Mouse (Mus musculus): ENCODE data around the gene Foxn3.

The Foxn3 gene

DNA sequence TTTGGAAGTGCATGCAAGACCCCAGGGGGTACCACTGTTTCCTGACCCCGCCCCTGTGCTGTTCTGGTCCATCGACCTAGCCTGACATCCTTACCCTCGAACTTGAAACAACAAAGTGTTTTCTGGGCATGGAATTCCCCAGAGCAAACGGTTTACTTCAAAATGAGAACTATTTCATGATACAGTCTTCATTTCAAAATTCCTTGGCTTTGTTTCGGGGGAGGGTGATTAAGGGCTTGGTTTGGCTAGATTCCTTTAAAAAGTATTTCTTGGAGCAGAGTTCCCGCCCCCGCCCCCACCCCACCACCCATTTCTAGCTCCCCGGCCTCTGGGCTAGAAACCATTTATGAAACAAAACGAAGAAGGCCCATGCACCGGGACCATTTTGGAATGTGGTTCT, 303.2 kb downstream of the Foxn3 start:
- DNase-seq (ENCODE audit: low spot score in 2 of 2): no peak

DNA sequence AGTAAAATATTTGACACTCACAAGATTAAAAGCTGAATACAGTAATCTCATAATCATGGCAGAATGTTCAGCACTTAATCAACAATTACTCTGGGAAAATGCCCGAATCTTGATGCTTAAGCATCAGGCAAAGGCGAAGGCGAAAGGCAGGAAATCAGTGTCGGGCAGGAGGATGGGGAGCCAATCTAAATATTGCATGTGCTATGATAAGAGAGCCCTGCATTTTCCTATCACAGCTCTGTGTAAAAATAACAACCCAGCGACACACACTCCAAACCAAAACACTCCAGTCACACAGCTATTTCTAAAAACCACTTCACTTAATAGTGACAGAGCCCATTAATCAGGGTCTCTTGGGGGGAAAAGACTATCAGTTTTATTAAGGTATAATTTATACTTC, 305.8 kb downstream of the Foxn3 start:
- DNase-seq (ENCODE audit: low spot score in 2 of 2): no peak

DNA sequence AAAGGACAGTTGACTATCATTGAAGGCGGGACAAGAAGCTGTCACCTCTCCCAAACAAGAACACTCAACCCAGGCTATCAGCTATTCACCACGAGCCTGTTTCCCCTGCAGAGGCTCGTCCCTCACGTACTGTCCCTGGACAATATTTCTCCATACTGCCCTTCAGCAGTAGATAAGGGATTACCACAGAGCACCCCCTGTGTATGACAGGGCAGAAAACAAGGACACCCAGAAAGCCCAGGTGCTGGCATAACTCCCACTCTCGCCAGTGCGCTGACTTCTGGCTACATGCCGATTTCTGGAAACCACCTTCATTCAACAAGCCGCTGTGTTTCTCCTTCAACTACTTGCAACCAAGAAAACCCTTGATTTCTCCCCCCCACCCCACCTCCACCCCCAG, 306.4 kb downstream of the Foxn3 start:
- no peak for DNase-seq (ENCODE audit: low spot score in 2 of 2)

DNA sequence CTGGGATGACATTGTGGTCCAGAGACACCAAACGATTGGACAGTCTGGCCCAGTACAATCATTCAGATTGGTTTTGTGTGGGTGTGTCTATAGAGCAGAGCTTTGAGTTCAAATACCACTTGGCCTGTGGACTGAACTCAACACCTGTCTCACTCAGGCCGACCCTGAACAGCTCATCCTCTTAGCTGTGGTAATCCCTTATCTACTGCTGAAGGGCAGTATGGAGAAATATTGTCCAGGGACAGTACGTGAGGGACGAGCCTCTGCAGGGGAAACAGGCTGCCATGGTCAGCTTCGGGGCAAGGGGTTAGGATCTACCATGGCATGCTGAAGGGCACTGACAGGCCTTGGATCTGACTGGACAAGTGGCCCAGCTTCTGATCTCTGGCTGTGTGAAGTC, 306.9 kb downstream of the Foxn3 start:
- no peak for DNase-seq (ENCODE audit: low spot score in 2 of 2)

DNA sequence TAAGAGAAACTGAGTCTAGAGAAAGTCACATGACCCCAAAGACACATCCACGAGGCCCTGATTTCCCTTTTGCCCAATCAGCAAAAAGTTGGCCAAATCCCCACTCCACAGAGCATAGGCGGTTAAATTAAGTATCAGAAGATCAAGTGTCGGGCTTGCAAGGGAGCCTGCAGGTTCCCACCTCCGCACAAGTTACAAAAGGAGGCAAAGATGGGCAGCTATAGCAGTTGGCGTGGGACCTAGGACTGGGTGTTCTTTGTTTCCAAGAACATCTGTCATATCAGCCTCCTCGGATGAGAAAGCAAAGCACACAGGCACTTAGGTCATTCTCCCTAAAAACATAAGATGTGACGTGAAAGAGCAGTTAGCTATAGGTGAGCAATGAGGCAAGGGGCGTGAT, 308.9 kb downstream of the Foxn3 start:
- DNase-seq (ENCODE audit: low spot score in 2 of 2): no peak

DNA sequence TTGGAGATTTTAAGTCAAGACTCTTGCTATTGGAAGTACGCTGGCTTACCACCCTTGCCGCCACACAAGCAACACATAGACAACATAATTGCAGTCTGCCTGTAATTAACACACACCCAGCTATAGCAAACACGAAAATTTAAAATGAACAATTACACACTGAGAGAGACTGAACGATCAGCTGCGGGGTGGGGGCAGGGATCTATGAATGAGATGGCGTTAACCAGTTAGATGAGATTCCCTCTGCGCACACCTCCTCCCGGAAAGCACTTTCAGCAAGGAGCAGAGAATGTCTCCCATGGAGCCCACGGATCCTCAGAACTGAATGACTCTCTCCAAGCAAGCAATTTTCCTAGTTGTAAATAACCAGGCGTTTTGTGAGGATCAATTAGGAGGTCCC, 309.8 kb downstream of the Foxn3 start:
- no peak for DNase-seq (ENCODE audit: low spot score in 2 of 2)

DNA sequence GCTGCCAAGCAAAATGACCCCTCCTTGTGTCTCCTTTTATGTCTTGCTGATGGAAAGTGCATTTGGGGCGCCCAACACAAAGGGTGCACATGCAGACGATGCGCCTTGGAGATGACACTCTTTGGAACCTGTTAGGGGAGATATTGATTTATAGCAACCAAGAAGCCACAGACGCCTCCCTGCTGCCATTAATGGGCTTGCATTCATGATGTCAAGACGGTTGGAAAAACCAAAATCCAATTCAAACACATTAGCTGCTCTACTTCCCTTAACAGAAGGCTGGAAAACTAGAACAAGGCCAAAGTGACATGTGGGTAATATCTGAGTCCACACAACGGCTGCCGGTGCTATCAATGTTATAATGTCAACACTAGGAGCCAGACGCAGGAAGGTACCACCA, 314.8 kb downstream of the Foxn3 start:
- DNase-seq (ENCODE audit: low spot score in 2 of 2): no peak

DNA sequence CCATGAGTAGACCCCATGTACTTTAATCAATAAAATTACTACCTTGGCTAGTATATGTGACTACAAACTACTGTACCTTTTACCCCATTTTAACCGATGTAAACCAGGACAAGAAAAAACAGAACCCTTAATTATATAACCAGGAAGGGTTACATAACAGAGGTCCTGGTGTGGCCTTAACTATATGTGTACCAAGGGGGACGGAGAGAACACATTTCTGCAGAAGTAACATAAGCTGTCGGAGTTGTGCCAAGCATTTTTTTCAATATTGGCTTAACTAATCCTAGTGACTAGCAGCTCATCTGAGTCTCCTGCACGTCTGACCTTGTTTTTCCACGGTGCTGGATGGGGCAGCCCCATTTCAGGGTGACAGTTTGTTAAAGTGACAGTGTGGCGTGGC, 315.4 kb downstream of the Foxn3 start:
- no peak for DNase-seq (ENCODE audit: low spot score in 2 of 2)

DNA sequence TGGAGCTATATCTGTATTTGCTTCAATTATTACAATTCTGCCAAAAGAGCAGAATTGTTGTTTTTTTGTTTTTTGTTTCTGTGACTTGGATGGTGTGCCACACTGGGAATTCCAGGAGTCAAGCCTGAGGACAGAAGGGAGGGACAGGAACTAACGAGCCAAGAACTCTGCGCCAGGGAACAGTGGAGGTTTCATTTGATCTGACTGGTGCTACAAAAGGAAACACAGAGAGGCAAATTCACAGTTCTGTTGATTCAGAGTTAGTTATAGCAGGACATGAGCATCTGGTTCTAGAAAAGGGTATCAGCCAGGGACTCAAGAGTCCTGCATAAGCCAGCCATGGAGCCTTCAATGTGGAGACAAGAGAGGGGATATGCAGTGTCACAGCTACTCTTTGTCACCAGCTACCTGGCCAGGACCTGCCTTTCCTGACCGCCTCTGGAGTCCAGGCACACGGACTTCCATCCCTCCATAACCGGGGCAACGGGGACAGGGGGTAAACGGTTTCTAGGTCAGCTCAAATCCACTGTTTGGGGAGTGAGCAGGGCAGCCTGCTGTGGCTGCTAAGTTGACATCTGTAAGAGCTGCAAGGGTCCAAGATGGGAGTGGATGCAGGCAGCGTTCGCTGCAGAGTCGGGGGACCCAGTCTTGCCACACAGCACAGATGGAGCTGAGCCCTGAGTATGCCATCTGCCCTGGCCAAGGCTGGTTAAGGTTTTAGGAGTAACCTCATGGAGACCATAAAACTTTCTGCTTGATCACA, 316.2 kb downstream of the Foxn3 start:
- DNase-seq (ENCODE audit: low spot score in 2 of 2): no peak

DNA sequence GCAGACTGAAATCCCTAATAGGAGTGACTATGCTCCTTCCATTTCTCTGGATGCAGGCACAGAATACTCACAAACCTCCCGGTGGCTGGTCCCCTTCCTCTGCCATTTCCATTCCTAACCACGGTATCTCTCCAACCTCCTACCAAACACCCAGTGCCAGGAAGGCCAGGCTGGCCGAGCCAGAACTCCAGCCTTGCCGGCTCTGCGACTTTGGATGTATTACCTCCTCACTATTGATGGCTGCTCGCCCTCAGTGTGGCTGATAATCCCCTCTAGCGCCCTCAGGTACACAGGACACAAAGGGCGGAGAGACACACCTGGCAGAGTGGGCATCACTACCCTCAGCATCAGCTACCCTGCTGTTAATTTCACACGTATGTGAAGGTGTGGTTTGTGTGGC, 318.7 kb downstream of the Foxn3 start:
- DNase-seq (ENCODE audit: low spot score in 2 of 2): no peak

DNA sequence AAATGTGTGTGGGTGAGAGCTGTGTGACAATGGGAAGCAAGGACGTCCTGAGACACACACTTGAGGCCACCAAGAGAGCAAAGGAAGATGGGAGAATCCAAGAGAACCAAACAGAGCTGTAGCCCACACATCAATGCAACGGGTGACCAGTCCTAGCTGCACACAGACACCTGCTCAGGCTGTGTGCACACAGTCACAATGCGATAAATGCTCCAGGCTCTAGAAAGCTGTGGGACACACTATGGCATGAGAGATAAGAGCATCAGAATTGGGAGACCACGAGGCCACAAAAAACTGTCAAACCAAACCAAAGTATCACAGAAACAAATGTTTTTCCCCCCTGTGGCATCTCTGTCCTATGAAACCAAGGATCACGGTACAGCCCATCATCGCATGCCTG, 319.1 kb downstream of the Foxn3 start:
- no peak for DNase-seq (ENCODE audit: low spot score in 2 of 2)

DNA sequence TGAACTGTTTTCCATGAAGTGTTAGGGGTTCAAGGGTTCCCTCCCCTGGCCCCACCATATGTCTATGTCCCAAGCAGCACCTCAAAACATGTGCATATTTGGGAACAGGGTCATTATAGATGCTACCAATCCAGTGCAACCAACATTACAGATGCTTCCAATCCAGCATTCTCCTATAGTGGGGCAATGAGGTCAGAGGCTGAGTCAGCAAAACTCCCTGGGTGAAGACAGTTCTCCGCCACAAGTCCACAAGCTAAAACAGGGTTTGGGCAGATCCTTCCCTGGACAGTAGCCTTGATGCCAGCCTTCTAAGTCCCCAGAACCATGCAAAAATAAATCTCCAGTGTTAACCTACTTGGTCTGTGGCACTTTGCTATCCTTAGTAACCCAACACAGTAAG, 320.1 kb downstream of the Foxn3 start:
- no peak for DNase-seq (ENCODE audit: low spot score in 2 of 2)

DNA sequence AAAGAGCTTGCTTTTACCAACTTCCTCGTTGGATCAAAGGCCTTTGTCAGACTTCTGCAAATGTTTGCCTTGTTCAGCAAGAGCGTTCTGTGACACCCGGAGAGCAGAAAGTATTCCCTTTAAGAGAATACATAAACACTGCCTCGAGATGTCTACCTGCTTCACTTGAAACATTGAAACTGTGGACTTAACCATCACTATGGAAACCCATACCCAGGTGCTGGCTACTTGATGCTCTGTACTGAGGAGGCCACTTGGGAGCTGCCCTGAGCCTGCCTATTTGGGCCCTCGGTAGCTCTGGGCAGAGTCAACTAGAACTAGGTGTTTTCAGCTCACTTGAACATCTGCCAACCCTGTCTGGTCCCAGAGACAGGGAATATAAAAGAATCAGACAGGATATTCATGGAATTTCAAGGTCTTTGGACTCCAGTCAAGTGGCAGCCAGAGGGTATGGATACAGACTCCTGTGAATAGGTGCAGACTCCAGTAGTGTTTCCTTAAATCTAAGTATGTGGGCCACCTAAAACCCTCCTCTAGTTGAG, 323.1 kb downstream of the Foxn3 start:
- DNase-seq (ENCODE audit: low spot score in 2 of 2): no peak

DNA sequence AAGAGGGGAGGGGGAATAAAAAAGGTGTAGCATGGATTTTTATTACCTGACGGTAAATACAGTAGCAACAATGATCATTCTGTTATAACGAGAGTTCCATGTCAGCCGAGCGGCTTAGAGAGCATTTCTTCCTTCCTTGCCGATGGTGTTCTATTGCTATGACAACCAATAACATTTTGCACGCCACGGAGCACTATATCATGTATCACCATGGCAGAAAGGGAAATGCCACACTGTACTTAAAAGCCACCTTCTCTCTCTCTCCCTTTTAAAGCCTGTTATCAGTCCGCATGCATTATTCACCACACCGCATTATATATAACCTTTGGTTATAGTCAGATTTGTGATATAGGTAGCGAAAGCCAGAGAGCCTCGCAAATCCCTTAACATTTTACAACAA, 323.6 kb downstream of the Foxn3 start:
- no peak for DNase-seq (ENCODE audit: low spot score in 2 of 2)

DNA sequence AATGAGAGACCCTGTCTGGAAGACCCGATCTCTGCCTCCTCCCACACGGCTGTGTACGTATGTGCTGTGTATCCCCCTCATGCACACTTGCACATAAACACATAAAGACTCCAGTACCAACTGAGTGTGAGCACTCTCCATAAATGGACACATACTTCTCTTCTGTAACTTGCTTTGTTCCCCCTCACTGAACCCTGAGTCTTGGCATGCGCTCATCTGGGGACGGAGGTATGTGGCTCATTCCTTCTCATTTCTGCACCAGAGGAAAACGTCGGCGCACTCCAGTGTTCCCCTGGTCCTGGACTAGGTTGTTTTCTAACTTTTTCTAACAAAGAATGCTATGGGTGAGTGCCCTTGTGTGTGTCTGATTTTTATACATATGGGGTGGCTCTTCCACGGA, 325.9 kb downstream of the Foxn3 start:
- DNase-seq (ENCODE audit: low spot score in 2 of 2): no peak

DNA sequence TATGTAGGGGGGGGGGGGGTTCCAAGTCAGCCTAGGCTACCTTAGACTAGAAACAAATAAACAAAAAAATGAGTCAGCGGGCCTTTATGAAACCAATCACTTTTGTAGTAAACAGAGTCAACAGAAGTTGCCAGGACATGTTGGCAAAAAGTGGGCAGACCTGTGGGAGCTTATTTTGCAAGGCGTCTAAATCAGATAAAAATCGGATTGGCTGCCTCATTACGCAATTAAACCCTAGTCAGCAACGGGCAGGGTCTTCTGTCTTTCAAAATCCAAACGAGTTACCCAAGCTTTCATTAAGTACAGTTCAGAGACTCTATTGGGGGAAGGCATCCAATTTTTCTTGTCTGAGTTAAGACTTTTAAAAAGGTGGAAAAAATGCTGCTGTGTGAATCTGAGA, 329.0 kb downstream of the Foxn3 start:
- DNase-seq (ENCODE audit: low spot score in 2 of 2): no peak

DNA sequence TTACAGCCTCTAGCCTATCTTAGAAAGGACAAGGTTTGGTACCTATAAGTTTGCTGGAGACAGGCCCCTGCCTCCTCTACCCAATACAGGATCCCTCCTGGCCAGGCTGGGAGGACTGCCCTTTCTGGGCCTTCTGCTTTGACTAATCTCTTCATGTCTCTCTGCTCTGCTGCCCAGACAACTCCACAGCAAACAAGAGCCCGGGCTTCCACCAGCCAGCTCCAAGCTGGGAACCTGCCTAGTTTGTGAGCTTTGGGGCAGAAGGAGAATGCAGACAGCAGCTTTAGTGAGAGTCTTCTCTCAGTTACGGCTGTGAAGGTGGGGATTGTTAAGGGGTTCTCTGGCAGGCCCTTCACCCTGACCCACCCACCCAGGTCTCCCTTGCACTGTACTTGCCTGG, 330.0 kb downstream of the Foxn3 start:
- no peak for DNase-seq (ENCODE audit: low spot score in 2 of 2)

DNA sequence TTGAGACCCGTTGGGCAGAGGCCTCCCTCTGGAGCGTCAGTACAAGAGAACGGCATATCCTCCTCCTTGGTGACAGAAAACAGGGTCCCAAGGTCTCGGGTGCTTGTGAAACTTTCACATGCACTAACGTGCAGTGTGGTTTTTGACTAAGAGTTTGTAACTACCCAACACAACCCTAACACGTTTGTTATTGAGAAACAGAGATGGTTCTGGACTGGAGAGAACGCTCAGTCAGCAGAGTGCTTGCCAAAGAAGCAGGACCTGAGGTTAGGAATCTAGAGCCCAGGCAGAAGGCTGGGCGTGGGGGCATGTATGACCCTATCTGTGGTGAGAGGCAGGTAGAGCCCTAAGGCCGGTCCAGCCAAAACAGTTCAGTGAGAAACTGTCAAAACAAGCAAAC, 330.9 kb downstream of the Foxn3 start:
- no peak for DNase-seq (ENCODE audit: low spot score in 2 of 2)

DNA sequence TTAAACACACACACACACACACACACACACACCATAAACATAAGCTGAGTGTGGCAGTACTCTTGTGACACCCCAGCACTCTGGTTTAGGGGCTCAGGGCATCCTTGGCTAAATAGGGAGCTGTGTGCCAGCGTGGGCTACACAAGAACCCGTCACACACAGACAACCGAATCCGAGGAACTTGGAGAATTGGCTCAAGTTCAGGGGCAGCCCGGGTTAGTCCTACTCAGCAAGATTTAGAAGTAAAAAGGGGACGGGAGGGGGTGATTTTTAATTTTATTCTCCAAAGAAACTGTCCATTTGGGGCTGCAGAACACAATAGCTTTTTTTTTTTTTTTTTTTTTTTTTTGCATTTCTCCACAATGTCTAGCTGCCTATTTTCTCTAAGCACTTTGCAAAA, 332.1 kb downstream of the Foxn3 start:
- no peak for DNase-seq (ENCODE audit: low spot score in 2 of 2)

DNA sequence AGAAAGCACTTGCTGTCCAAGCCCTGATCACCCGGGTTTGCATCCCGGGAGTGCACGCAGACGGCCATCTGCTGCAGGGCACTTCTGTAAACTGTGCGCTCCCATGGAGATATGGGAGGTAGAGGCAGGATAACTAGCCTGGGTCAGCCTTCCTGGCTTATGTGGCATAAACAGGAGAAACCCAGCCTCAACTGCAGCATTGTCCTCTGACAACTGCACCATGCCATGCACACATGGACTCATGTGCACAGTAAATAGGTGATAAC, 332.7 kb downstream of the Foxn3 start:
- no peak for DNase-seq (ENCODE audit: low spot score in 2 of 2)

DNA sequence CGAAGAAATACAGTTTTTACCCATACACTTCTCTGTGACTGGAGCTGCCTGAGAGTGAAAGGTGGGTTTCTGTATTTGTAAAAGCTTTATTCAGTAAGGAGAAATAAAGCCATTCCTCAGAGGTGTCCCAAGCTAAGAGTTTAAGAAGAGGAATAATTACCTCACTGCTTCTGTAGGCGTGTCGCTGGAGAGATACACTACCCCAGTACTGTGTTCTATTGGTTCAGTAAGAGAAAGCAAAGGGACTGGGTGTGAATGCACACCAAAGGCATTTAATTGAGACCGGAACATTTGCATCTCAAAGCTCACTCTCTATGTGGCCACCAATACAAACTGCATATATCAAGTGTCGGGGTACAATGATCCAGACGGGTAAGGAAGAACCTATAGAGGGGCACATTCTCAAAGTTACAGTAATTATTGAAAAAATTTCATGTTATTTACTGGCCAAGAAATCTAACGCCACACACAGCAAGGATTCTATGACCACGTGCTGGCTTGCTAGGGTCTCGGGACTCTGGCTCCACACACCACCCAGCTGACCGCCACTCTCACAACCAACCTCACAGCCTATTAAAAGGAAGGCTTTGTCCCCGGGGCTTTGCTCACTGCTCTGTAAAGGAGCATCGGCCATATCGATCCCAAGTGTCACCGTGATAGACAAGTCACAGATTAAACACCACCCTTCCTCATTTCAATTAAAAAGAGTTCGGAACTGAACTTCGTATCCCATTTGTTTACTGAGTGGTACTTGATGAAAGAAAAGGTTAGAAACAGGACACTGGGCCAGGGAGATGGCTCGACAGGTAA, 333.2 kb downstream of the Foxn3 start:
- no peak for DNase-seq (ENCODE audit: low spot score in 2 of 2)

DNA sequence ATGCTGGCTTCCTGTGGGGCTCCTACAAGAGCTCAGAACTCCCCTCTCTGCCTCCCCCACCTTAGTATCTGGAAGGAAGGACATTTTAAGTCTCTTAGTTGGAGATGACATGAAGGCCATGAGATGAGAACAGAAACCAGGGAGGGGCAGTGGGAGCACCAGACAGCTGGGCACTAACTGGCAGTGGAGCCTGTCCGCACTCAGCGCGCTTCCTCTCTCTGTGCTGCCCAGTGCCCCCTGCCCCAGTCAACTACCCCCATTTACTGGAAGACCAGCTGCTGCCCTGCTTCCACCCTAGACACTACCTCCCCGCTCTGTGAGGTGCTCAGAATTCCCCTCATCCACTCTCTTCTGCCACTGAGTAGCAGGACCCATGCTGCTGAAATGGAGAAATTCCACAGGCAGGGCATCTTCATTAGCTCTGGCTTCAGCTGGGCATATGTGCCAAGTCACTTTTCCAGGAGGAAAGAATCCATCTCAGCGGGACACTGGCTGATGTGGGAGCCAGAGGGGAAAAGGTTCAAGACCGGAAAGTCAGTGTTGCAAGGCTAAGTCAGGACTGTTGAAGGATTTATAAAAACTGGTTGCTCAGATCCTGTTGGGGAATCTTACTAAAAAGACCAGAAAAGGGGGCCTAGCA, 335.9 kb downstream of the Foxn3 start:
- no peak for DNase-seq (ENCODE audit: low spot score in 2 of 2)

Data from right cerebral cortex, postnatal 36 days (tissue).